Mouse (Mus musculus) activated CD4-positive, CD25-positive, alpha-beta regulatory T cell, adult 9 weeks (primary cell): ENCODE data around the gene Tmprss13. TPM values are rescaled to one million over a fixed set of nuclear protein-coding genes. Genes with fewer than 3 reads are reported as not detected.

Experiments used
- polyA plus RNA-seq: library from polyadenylated mRNA; unstranded; fragments of 100-300 nt; shearing (Covaris generic); gene quantifications from one replicate; pipeline ENCODE4 v1.2.1, GENCODE M21; 2017

Tmprss13 gene
- polyA plus RNA-seq = 0.66 TPM

GRCm38 (mm10) chr9:45318855-45319254, at the start of gene Tmprss13:
Gene Tmprss13 (plus strand): TSS chr9:45319100.

GRCm38 (mm10) chr9:45370117-45370561, 51.2 kb downstream of the Tmprss13 start, which contains the start of gene Fxyd6:
Gene Fxyd6 (plus strand): TSS chr9:45370185.

Other genes with a start within 250 kb of the Tmprss13 start
- gene Jaml, start 239.9 kb upstream of the Tmprss13 start, polyA plus RNA-seq = 10.6 TPM
- 0.07 TPM for gene Scn2b, start 201.3 kb upstream of the Tmprss13 start, polyA plus RNA-seq
- gene Scn4b, start 180.7 kb upstream of the Tmprss13 start, polyA plus RNA-seq = 0.05 TPM
- gene BC049352, start 137.1 kb upstream of the Tmprss13 start, polyA plus RNA-seq = 1.2 TPM
- gene Tmprss4, start 115.0 kb upstream of the Tmprss13 start, polyA plus RNA-seq = not detected
- 92.7 TPM for gene Il10ra, start 50.0 kb upstream of the Tmprss13 start, polyA plus RNA-seq
- gene Fxyd6, start 51.1 kb downstream of the Tmprss13 start, polyA plus RNA-seq = not detected
- not detected for gene Fxyd2, start 80.6 kb downstream of the Tmprss13 start, polyA plus RNA-seq
- 0.46 TPM for gene Dscaml1, start 107.5 kb downstream of the Tmprss13 start, polyA plus RNA-seq